In the genomic region with DNA sequence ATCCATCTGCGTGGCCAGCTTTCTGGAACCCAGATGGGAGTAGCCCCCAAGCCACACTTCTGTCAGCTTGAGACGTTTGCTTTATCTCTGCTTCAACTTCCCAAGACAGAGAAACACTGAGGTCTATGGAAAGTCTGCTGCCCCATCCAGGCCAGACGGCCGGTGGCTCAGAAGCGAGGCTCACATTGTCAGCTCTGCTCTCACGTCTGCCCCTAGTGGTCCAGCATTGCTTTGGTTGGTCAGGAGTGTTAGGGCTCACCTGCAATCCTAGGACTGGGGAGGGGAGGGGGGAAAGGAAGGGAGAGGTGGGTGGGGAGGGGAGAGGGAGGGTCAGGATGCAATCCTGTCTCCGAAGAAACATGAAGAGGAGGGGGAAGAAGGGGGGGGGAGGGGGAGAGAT, we compare ENCODE assay signal across 9 mouse cellular contexts. TPM values are rescaled to one million over a fixed set of nuclear protein-coding genes. Genes with fewer than 3 reads are reported as not detected.
DNase-seq lines count a peak whose midpoint lies in the region; ATAC-seq lines count a peak whose summit lies in the region.
"Had no signal": no experiment of that assay in that cellular context is flagged by ENCODE, and none has a peak within 500 bp of the region (broad histone marks: within the 10 kb centered on the region; RNA-seq: fewer than 3 reads in every experiment).

No protein-coding gene starts in this region.

- H3K4me2 ChIP-seq in hindbrain, embryonic 11.5 days (replicated peaks; ENCODE audit: low read depth, low read length) = no peak overlapping the region
- no peak overlapping the region for H3K4me2 ChIP-seq in hindbrain, embryonic 13.5 days
- H3K4me2 ChIP-seq in embryonic facial prominence, embryonic 11.5 days (ENCODE audit: low read depth, low read length) = no peak overlapping the region
- H3K4me2 ChIP-seq: lung, embryonic 15.5 days had no signal

- H3K9me3 ChIP-seq in hindbrain, embryonic 11.5 days (ENCODE audit: control insufficient read depth, low read length) = no peaks in the 10 kb centered on the region
- H3K9me3 ChIP-seq in hindbrain, embryonic 13.5 days = no peaks in the 10 kb centered on the region
- no peaks in the 10 kb centered on the region for H3K9me3 ChIP-seq in embryonic facial prominence, embryonic 11.5 days (replicated peaks; ENCODE audit: control insufficient read depth, low read length)
- H3K9me3 ChIP-seq: lung, embryonic 15.5 days had no signal

- H3K27me3 ChIP-seq in hindbrain, embryonic 11.5 days (ENCODE audit: control insufficient read depth, insufficient read depth, low read length) = no peaks in the 10 kb centered on the region; the same call in 1 of the 2 replicates
- no peaks in the 10 kb centered on the region for H3K27me3 ChIP-seq in hindbrain, embryonic 13.5 days
- H3K27me3 ChIP-seq in embryonic facial prominence, embryonic 11.5 days (ENCODE audit: control insufficient read depth, insufficient read depth, low read length) = no peaks in the 10 kb centered on the region
- H3K27me3 ChIP-seq: lung, embryonic 15.5 days had no signal

- no peak overlapping the region for H3K9ac ChIP-seq in hindbrain, embryonic 11.5 days (ENCODE audit: low read depth, low read length)
- H3K9ac ChIP-seq in hindbrain, embryonic 13.5 days = no peak overlapping the region
- H3K9ac ChIP-seq in embryonic facial prominence, embryonic 11.5 days (replicated peaks; ENCODE audit: low read length) = no peak overlapping the region
- H3K9ac ChIP-seq: lung, embryonic 15.5 days had no signal

- H3K4me1 ChIP-seq in hindbrain, embryonic 11.5 days (replicated peaks; ENCODE audit: control insufficient read depth, insufficient read depth, low read length) = peaks cover 2% of the 10 kb centered on the region; the same call in 1 of the 2 replicates
- H3K4me1 ChIP-seq in hindbrain, embryonic 13.5 days (replicated peaks) = peaks cover 14% of the 10 kb centered on the region
- H3K4me1 ChIP-seq in embryonic facial prominence, embryonic 11.5 days (ENCODE audit: control insufficient read depth, insufficient read depth, low read length) = no peaks in the 10 kb centered on the region
- H3K4me1 ChIP-seq: lung, embryonic 15.5 days had no signal

- H3K4me3 ChIP-seq in hindbrain, embryonic 11.5 days (ENCODE audit: low read depth, low read length) = no peak overlapping the region
- no peak overlapping the region for H3K4me3 ChIP-seq in hindbrain, embryonic 13.5 days
- H3K4me3 ChIP-seq in embryonic facial prominence, embryonic 11.5 days (ENCODE audit: low read depth, low read length) = no peak overlapping the region
- H3K4me3 ChIP-seq: lung, embryonic 15.5 days had no signal

- 15% methylated on average over 7 of the region's 7 CpGs for WGBS in hindbrain, embryonic 11.5 days
- 15% methylated on average over 7 of the region's 7 CpGs for WGBS in hindbrain, embryonic 13.5 days
- 14% methylated on average over 7 of the region's 7 CpGs for WGBS in embryonic facial prominence, embryonic 11.5 days

- H3K36me3 ChIP-seq in hindbrain, embryonic 11.5 days (ENCODE audit: control insufficient read depth, insufficient read depth, low read length) = no peaks in the 10 kb centered on the region
- H3K36me3 ChIP-seq in hindbrain, embryonic 13.5 days = no peaks in the 10 kb centered on the region
- no peaks in the 10 kb centered on the region for H3K36me3 ChIP-seq in embryonic facial prominence, embryonic 11.5 days (replicated peaks; ENCODE audit: control insufficient read depth, insufficient read depth, low read depth, low read length)
- H3K36me3 ChIP-seq: lung, embryonic 15.5 days had no signal

- peak; percentile 66 for DNase-seq in hindbrain, embryonic 11.5 days (ENCODE audit: low spot score)
- DNase-seq in urinary bladder, postnatal 25 days (ENCODE audit: low spot score) = peak; percentile 23
- DNase-seq in urinary bladder, postnatal 36 days (ENCODE audit: low spot score in 2 of 2) = no peak
- DNase-seq in embryonic facial prominence, embryonic 11.5 days (ENCODE audit: low spot score) = peak; percentile 77
- peak; percentile 41 for DNase-seq in lung, postnatal 14 days
- DNase-seq in frontal cortex, postnatal 25 days (ENCODE audit: low spot score in 2 of 2) = no peak
- DNase-seq in adrenal gland, adult 2 months = no peak

- H3K27ac ChIP-seq in hindbrain, embryonic 11.5 days (ENCODE audit: low read depth, low read length) = no peak overlapping the region
- no peak overlapping the region for H3K27ac ChIP-seq in hindbrain, embryonic 13.5 days
- no peak overlapping the region for H3K27ac ChIP-seq in embryonic facial prominence, embryonic 11.5 days (replicated peaks; ENCODE audit: low read depth, low read length)
- H3K27ac ChIP-seq: lung, embryonic 15.5 days had no signal

- no peak for ATAC-seq in hindbrain, embryonic 11.5 days (ENCODE audit: low FRiP score)
- no peak for ATAC-seq in hindbrain, embryonic 13.5 days (ENCODE audit: low FRiP score)
- ATAC-seq in embryonic facial prominence, embryonic 11.5 days (replicated peaks; ENCODE audit: insufficient number of reproducible peaks, low FRiP score, low TSS enrichment, low read depth) = no peak

RNA-seq across cellular contexts. Expression of gene Plxdc1, which starts 38.8 kb away (rescaled TPM):
- polyA plus RNA-seq in hindbrain, embryonic 11.5 days (2014; fragmentation: Nextera tagmentation; extraction: Ambion mirVana) = 0.18 and 0.28 TPM in 2 replicates
- polyA plus RNA-seq in hindbrain, embryonic 13.5 days (2015; fragmentation: Nextera tagmentation; extraction: Ambion mirVana) = 0.60 and 0.89 TPM in 2 replicates
- polyA plus RNA-seq in embryonic facial prominence, embryonic 11.5 days (2014; fragmentation: Nextera tagmentation; extraction: Ambion mirVana) = 0.11 and 0.17 TPM in 2 replicates
- total RNA-seq in adrenal gland, adult 2 months (2021) = 10 to 100 TPM; 17.5 to 22.2 TPM
- 11.0 and 13.7 TPM in 2 replicates for polyA plus RNA-seq in adrenal gland, adult 2 months (2012; rRNA removed)

RNA-seq across cellular contexts. Expression of gene Arl5c, which starts 48.6 kb away (rescaled TPM):
- polyA plus RNA-seq in hindbrain, embryonic 11.5 days (2014; fragmentation: Nextera tagmentation; extraction: Ambion mirVana) = 9.5 and 10.2 TPM in 2 replicates
- 10.7 TPM in 2 replicates for polyA plus RNA-seq in hindbrain, embryonic 13.5 days (2015; fragmentation: Nextera tagmentation; extraction: Ambion mirVana)
- 4.6 and 5.7 TPM in 2 replicates for polyA plus RNA-seq in embryonic facial prominence, embryonic 11.5 days (2014; fragmentation: Nextera tagmentation; extraction: Ambion mirVana)
- total RNA-seq in adrenal gland, adult 2 months (2021) = 1 to 10 TPM in 1 of 2 experiments, under 1 TPM in 1; 0.29 to 1.2 TPM
- polyA plus RNA-seq in adrenal gland, adult 2 months (2012; rRNA removed) = 0.43 and 0.87 TPM in 2 replicates

Comparison
In these comparisons a context has a peak if more than half of its experiments do, and no peak if none do; other contexts are left out.
1. DNase-seq: peak in hindbrain, embryonic 11.5 days (single experiment), urinary bladder, postnatal 25 days (single experiment), embryonic facial prominence, embryonic 11.5 days (single experiment) and lung, postnatal 14 days (single experiment); none in urinary bladder, postnatal 36 days (0 of 2), frontal cortex, postnatal 25 days (0 of 2) and adrenal gland, adult 2 months (single experiment).